Comparison of ENCODE assay signal across 15 mouse cellular contexts in the genomic region with DNA sequence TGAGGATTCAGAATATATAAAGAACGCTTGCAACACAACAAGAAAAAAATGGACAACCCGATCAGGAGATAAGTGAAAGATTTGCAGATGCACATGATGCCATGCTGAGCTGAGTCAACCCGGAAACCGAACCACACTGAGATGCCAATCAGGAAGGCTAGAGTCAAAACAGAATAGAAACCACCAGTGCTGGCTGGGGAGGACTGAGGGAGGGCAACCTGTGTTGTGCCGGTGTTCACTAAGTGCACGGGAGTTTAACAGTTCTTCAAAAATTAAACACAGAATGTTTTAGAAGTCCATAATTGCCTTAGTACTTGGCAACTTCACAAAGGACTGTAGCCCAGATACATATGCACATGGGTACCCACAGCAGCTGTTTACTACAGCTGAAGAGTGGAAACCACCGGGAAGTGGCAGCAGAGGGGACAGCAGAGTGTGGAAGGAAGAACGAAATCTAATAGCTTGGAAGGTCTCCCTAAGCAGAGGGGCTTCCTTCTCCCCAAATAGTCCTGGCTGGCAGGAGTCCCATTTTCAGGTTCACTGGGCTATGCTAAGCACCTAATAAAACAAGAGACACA. TPM values are rescaled to one million over a fixed set of nuclear protein-coding genes. Genes with fewer than 3 reads are reported as not detected.
A peak's percentile ranks its signal among the peaks of the same experiment; 100 is the strongest.
DNase-seq lines count a peak whose midpoint lies in the region; ATAC-seq and TF ChIP-seq lines count a peak whose summit lies in the region.
"Had no signal": no experiment of that assay in that cellular context is flagged by ENCODE, and none has a peak within 500 bp of the region (broad histone marks: within the 10 kb centered on the region; RNA-seq: fewer than 3 reads in every experiment).

No protein-coding gene starts in this region.

- no peaks in the 10 kb centered on the region for H3K27me3 ChIP-seq in lung, embryonic 15.5 days
- no peaks in the 10 kb centered on the region for H3K27me3 ChIP-seq in limb, embryonic 13.5 days
- H3K27me3 ChIP-seq in thymus, adult 2 months (ENCODE audit: control insufficient read depth, insufficient read depth, low read length): no peaks in the 10 kb centered on the region
- H3K27me3 ChIP-seq: liver, embryonic 15.5 days; midbrain, embryonic 13.5 days had no signal

- no peak for DNase-seq in lung, adult 2 months
- DNase-seq in CD8-positive naive resting alpha-beta T cell, adult 2 months (ENCODE audit: low read depth in 2 of 2, low spot score in 2 of 2): peak; percentile 35 to 44
- peak; percentile 46 for DNase-seq in thymus, adult 2 months
- DNase-seq in right cerebral cortex, adult 2 months (ENCODE audit: low spot score in 2 of 2): no peak
- no peak for DNase-seq in c-Kit-positive CD71-positive TER-119-positive erythroid progenitor cells, embryonic 14.5 days (ENCODE audit: low spot score)
- no peak for DNase-seq in ovary, postnatal 14 days (ENCODE audit: low spot score)
- DNase-seq: heart, postnatal 10 days; kidney, adult 9 months; layer of hippocampus, postnatal 36 days had no signal

- no peak for TF ChIP-seq POLR2A in lung, adult 2 months (IDR thresholded peaks at IDR 0.05; ENCODE audit: borderline replicate concordance, extremely low read depth, low read depth, low read length)
- TF ChIP-seq POLR2A in thymus, adult 2 months (IDR thresholded peaks at IDR 0.05; ENCODE audit: control insufficient read depth, extremely low read depth, insufficient read depth, low read length, poor library complexity): no peak

- no peak for TF ChIP-seq CTCF in lung, adult 2 months (IDR thresholded peaks at IDR 0.05; ENCODE audit: insufficient read depth, low read length)
- TF ChIP-seq CTCF in thymus, adult 2 months (IDR thresholded peaks at IDR 0.05; ENCODE audit: borderline replicate concordance, control insufficient read depth, extremely low read depth, insufficient read depth, low read length, poor library complexity): no peak

- no peak overlapping the region for H3K9ac ChIP-seq in lung, embryonic 15.5 days
- H3K9ac ChIP-seq in limb, embryonic 13.5 days: no peak overlapping the region
- H3K9ac ChIP-seq: liver, embryonic 15.5 days; midbrain, embryonic 13.5 days had no signal

- H3K9me3 ChIP-seq in lung, embryonic 15.5 days: no peaks in the 10 kb centered on the region
- no peaks in the 10 kb centered on the region for H3K9me3 ChIP-seq in limb, embryonic 13.5 days
- H3K9me3 ChIP-seq: G1E; liver, embryonic 15.5 days; midbrain, embryonic 13.5 days had no signal

- no peak overlapping the region for H3K4me3 ChIP-seq in lung, embryonic 15.5 days
- no peak overlapping the region for H3K4me3 ChIP-seq in lung, adult 2 months (replicated peaks; ENCODE audit: extremely low read depth, low read depth, low read length)
- H3K4me3 ChIP-seq in limb, embryonic 13.5 days: no peak overlapping the region
- 0 out of 2 replicates have a peak overlapping the region, but pooled peaks have one; percentile 25 for H3K4me3 ChIP-seq in thymus, adult 2 months (ENCODE audit: control insufficient read depth, insufficient read depth, low read length)
- H3K4me3 ChIP-seq: liver, embryonic 15.5 days; midbrain, embryonic 13.5 days had no signal

- H3K27ac ChIP-seq in lung, embryonic 15.5 days: peak overlapping the region; percentile 46; the same call in 1 of the 2 replicates
- peak overlapping the region; percentile 48; the same call in 1 of the 2 replicates for H3K27ac ChIP-seq in limb, embryonic 13.5 days
- peak overlapping the region; percentile 0 for H3K27ac ChIP-seq in thymus, adult 2 months (ENCODE audit: control insufficient read depth, insufficient read depth, low read length)
- H3K27ac ChIP-seq: liver, embryonic 15.5 days; midbrain, embryonic 13.5 days had no signal

- H3K4me1 ChIP-seq in lung, embryonic 15.5 days: peaks cover 21% of the 10 kb centered on the region
- H3K4me1 ChIP-seq in lung, adult 2 months (ENCODE audit: control insufficient read depth, insufficient read depth, low read length): peaks cover 5% of the 10 kb centered on the region; the same call in 1 of the 2 replicates
- peaks cover 26% of the 10 kb centered on the region for H3K4me1 ChIP-seq in limb, embryonic 13.5 days
- peaks cover 15% of the 10 kb centered on the region for H3K4me1 ChIP-seq in thymus, adult 2 months (replicated peaks; ENCODE audit: control insufficient read depth, insufficient read depth, low read length)
- H3K4me1 ChIP-seq: liver, embryonic 15.5 days had no signal

- no peak overlapping the region for H3K4me2 ChIP-seq in lung, embryonic 15.5 days
- 0 out of 2 replicates have a peak overlapping the region, but pooled peaks have one; percentile 4 for H3K4me2 ChIP-seq in limb, embryonic 13.5 days (replicated peaks)
- H3K4me2 ChIP-seq: liver, embryonic 15.5 days; midbrain, embryonic 13.5 days had no signal

- WGBS in lung, embryonic 15.5 days: 70% methylated on average over 8 of the region's 8 CpGs
- 56% methylated on average over 8 of the region's 8 CpGs for WGBS in lung, adult 2 months
- 73% methylated on average over 8 of the region's 8 CpGs for WGBS in limb, embryonic 13.5 days
- 2% methylated on average over 8 of the region's 8 CpGs for WGBS in thymus, adult 2 months

- no peak for ATAC-seq in lung, embryonic 15.5 days (ENCODE audit: borderline replicate concordance, extremely low read depth, low FRiP score, low TSS enrichment)
- no peak for ATAC-seq in limb, embryonic 13.5 days (ENCODE audit: low FRiP score, low read depth)
- ATAC-seq: midbrain, embryonic 13.5 days had no signal

- peaks cover 40% of the 10 kb centered on the region for H3K36me3 ChIP-seq in lung, embryonic 15.5 days
- peaks cover 77% of the 10 kb centered on the region for H3K36me3 ChIP-seq in limb, embryonic 13.5 days
- no peaks in the 10 kb centered on the region for H3K36me3 ChIP-seq in thymus, adult 2 months (ENCODE audit: control insufficient read depth, insufficient read depth, low read length)
- H3K36me3 ChIP-seq: G1E; liver, embryonic 15.5 days had no signal

RNA-seq across cellular contexts. Expression of gene Tnfrsf23, which starts 27.2 kb away (rescaled TPM):
- polyA plus RNA-seq in lung, embryonic 15.5 days (2015; fragmentation: Nextera tagmentation; extraction: Ambion mirVana): 1.1 and 1.2 TPM in 2 replicates
- 3.0 and 5.3 TPM in 2 replicates for polyA plus RNA-seq in lung, adult 2 months (2012; rRNA removed)
- polyA plus RNA-seq in limb, embryonic 13.5 days (2015; fragmentation: Nextera tagmentation; extraction: Ambion mirVana): 1.2 and 1.8 TPM in 2 replicates
- polyA plus RNA-seq in thymus, adult 2 months (2012; rRNA removed): 3.5 and 4.8 TPM in 2 replicates
- polyA plus RNA-seq: G1E had no signal

RNA-seq across cellular contexts. Expression of gene Osbpl5, which starts 43.9 kb away (rescaled TPM):
- polyA plus RNA-seq in lung, embryonic 15.5 days (2015; fragmentation: Nextera tagmentation; extraction: Ambion mirVana): 39.5 and 43.3 TPM in 2 replicates
- polyA plus RNA-seq in lung, adult 2 months (2012; rRNA removed): 103 and 125 TPM in 2 replicates
- 40.0 and 43.8 TPM in 2 replicates for polyA plus RNA-seq in limb, embryonic 13.5 days (2015; fragmentation: Nextera tagmentation; extraction: Ambion mirVana)
- polyA plus RNA-seq in thymus, adult 2 months (2012; rRNA removed): 16.6 and 20.6 TPM in 2 replicates
- polyA plus RNA-seq: G1E had no signal

RNA-seq across cellular contexts. Expression of gene Mrgprg, which starts 53.9 kb away (rescaled TPM):
- not detected in 2 replicates for polyA plus RNA-seq in lung, embryonic 15.5 days (2015; fragmentation: Nextera tagmentation; extraction: Ambion mirVana)
- polyA plus RNA-seq in lung, adult 2 months (2012; rRNA removed): not detected in 2 replicates
- polyA plus RNA-seq in limb, embryonic 13.5 days (2015; fragmentation: Nextera tagmentation; extraction: Ambion mirVana): not detected in 2 replicates
- 2.0 and 2.2 TPM in 2 replicates for polyA plus RNA-seq in thymus, adult 2 months (2012; rRNA removed)
- polyA plus RNA-seq: cortical plate, adult 2 months; G1E; liver, embryonic 15.5 days; midbrain, embryonic 13.5 days had no signal

Comparison
In these comparisons a context has a peak if more than half of its experiments do, and no peak if none do; other contexts are left out.
1. DNase-seq: peak in CD8-positive naive resting alpha-beta T cell, adult 2 months (2 of 2) and thymus, adult 2 months (single experiment); none in lung, adult 2 months (single experiment), right cerebral cortex, adult 2 months (0 of 2), c-Kit-positive CD71-positive TER-119-positive erythroid progenitor cells, embryonic 14.5 days (single experiment) and ovary, postnatal 14 days (single experiment).
2. Peak in every context shown above with its lines, with median percentiles within 50 percentile points of each other: H3K27ac ChIP-seq.